Mouse (Mus musculus) midbrain, embryonic 12.5 days (tissue): ENCODE measurements around the gene Patl1. TPM values are rescaled to one million over a fixed set of nuclear protein-coding genes. Genes with fewer than 3 reads are reported as not detected.
"Not testable (repeated sequence)": the region's sequence is repeated elsewhere in the genome, so short reads cannot be mapped to it uniquely, and the experiment has no call there.

Source experiments
- ATAC-seq: fragments of 200-750 bp; cut with Nextera tagmentation; 2 replicates; pipeline ENCODE4 v1.8.0; 2017; ENCODE audit warnings: low read depth, moderate TSS enrichment, moderate library complexity; ENCODE audit not compliant: low FRiP score
- H3K27ac ChIP-seq: fragments of 300-500 bp; sonication (generic); replicated peaks from 2 replicates; pipeline ENCODE4 v1.5.1; 2016; ENCODE audit warnings: mild to moderate bottlenecking
- H3K27me3 ChIP-seq: fragments of 300-500 bp; sonication (generic); 2 replicates; pipeline ENCODE4 v1.6.1; 2016; ENCODE audit warnings: mild to moderate bottlenecking
- H3K36me3 ChIP-seq: fragments of 300-500 bp; sonication (generic); 2 replicates; pipeline ENCODE4 v1.6.1; 2016
- H3K4me1 ChIP-seq: fragments of 300-500 bp; sonication (generic); 2 replicates; pipeline ENCODE4 v1.6.1; 2016
- H3K4me2 ChIP-seq: fragments of 300-500 bp; sonication (generic); replicated peaks from 2 replicates; pipeline ENCODE4 v1.6.1; 2016; ENCODE audit warnings: mild to moderate bottlenecking, moderate library complexity
- H3K4me3 ChIP-seq: fragments of 300-500 bp; sonication (generic); 2 replicates; pipeline ENCODE4 v1.5.1; 2016; ENCODE audit warnings: mild to moderate bottlenecking
- H3K9ac ChIP-seq: fragments of 300-500 bp; sonication (generic); replicated peaks from 2 replicates; pipeline ENCODE4 v1.6.1; 2016; ENCODE audit warnings: mild to moderate bottlenecking, moderate library complexity
- H3K9me3 ChIP-seq: fragments of 300-500 bp; sonication (generic); 2 replicates; pipeline ENCODE4 v1.6.1; 2016; ENCODE audit warnings: mild to moderate bottlenecking
- WGBS: fragments of 180-500 bp; shearing (Covaris S2); methylation state at CpG from one replicate; pipeline ENCODE4 v1.1.7; 2016; 5-methylcytosine and 5-hydroxymethylcytosine counted together
- polyA plus RNA-seq: library from polyadenylated mRNA; unstranded; fragments of >200 nt; fragmentation: Nextera tagmentation; extraction: Ambion mirVana; gene quantifications from 2 replicates; pipeline ENCODE4 v1.2.1, GENCODE M21; 2016

Gene Patl1
- 24.4 and 26.0 TPM in 2 replicates for polyA plus RNA-seq

DNA sequence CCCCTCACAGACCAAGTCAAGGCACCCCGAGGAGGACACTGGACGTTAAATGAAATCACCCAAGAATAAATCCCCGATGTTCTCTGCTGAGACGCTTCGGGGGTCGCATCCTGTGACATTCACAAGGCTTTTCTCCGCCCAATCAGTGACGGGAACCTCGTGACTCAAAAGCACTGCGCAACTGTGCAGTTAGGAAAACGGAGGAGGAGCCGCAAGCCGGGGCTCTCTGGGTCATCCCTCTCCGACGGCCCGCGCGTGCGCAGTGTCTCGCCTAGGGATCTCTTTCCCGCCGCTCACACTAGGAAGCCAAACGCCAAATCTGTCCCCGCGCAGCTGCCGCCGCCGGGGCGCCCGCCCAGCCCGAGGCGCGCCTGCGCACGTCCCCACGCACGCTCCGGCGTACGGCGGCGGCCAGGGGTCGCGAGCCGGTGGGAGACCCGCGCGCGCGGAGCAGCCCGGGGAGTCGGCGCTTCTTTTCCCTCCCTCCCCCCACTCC is at the start of gene Patl1:
Patl1 (plus strand) TSS at position 363 of the 496 bp plus-strand sequence.
- H3K9me3 ChIP-seq = no peaks in the 10 kb centered on the region
- peaks cover 10% of the 10 kb centered on the region; the same call in 1 of the 2 replicates for H3K36me3 ChIP-seq
- no peaks in the 10 kb centered on the region for H3K27me3 ChIP-seq
- ATAC-seq = peak; percentile 96
- WGBS = under 1% methylated on average over 52 of the region's 53 CpGs
- H3K9ac ChIP-seq = peak within 1 kb of the TSS; percentile 87
- peak within 1 kb of the TSS; percentile 91 for H3K27ac ChIP-seq
- peaks cover 24% of the 10 kb centered on the region for H3K4me1 ChIP-seq
- H3K4me3 ChIP-seq = peak within 1 kb of the TSS; percentile 87
- peak within 1 kb of the TSS; percentile 77 for H3K4me2 ChIP-seq

GRCm38 (mm10) chr19:11867837-11868236 is 44.4 kb upstream of the Patl1 start:
- Histone ChIP-seq H3K4me1 (no peaks in the 10 kb centered on the region), H3K4me2 (no peak overlapping the region), H3K4me3 (no peak overlapping the region), H3K27me3 (no peaks in the 10 kb centered on the region), H3K36me3 (no peaks in the 10 kb centered on the region), H3K9ac (no peak overlapping the region), H3K27ac (no peak overlapping the region), H3K9me3 (no peaks in the 10 kb centered on the region)
- 75% methylated on average over 2 of the region's 2 CpGs for WGBS
- ATAC-seq = no peak

DNA sequence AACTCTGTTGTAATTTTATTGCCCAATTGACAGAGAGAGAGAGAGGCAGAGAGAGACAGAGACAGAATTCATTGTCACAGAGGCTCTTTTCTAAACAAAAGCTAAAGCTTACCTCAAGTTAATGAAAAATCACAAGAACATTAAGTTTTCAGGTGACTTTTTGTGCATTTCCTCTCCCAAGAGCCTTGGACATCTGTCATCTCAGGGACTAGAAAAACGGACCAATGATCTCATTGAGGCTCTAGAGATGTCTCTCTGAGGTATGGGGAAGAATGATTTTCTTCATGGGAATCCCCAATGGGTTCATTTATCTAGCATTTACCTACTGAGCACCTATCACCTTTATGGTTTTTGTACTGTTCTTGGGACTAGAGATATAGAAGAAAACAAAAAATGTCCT is 37.2 kb upstream of the Patl1 start, which contains the start of gene Olfr1419:
Olfr1419 (minus strand) TSS at position 101 of the 400 bp plus-strand sequence.
- no peak for ATAC-seq
- Histone ChIP-seq H3K9ac (no peak within 1 kb of the TSS), H3K27me3 (no peaks in the 10 kb centered on the region), H3K9me3 (no peaks in the 10 kb centered on the region), H3K4me2 (no peak within 1 kb of the TSS), H3K4me3 (no peak within 1 kb of the TSS), H3K27ac (no peak within 1 kb of the TSS), H3K4me1 (no peaks in the 10 kb centered on the region), H3K36me3 (no peaks in the 10 kb centered on the region)
- 44% methylated on average over 1 of the region's 1 CpGs for WGBS

DNA sequence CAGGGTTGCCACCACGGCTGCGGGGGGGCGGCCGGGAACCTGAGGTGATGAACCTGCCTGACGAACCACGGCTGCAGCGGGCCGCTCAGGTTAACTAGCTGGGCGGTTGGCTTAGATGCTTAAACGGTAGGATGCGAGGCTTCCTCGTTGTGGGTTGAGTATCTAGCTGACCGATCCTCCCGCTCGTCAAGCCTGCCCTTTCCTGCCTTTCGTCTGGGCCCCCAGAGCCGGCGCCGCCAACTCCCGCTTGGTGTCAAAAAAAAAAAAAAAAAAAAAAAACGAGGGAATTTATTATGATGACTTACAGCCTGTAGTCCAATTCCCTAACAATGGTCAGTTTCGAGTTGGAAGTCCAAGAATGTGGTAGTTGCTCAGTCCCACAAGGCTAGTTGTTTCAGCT is 33.8 kb upstream of the Patl1 start:
- not testable (repeated sequence) for ATAC-seq, H3K4me3 ChIP-seq, H3K27me3 ChIP-seq, H3K27ac ChIP-seq, H3K4me2 ChIP-seq, H3K36me3 ChIP-seq, H3K4me1 ChIP-seq, H3K9me3 ChIP-seq, H3K9ac ChIP-seq
- 64% methylated on average over 22 of the region's 22 CpGs for WGBS

GRCm38 (mm10) chr19:11886265-11886664 is 25.9 kb upstream of the Patl1 start, which contains the start of gene Olfr1420:
TSS of gene Olfr1420 (plus strand) at chr19:11886565.
- Histone ChIP-seq H3K27me3 (no peaks in the 10 kb centered on the region), H3K4me1 (no peaks in the 10 kb centered on the region), H3K4me3 (no peak within 1 kb of the TSS), H3K9ac (no peak within 1 kb of the TSS), H3K4me2 (no peak within 1 kb of the TSS), H3K36me3 (no peaks in the 10 kb centered on the region), H3K9me3 (no peaks in the 10 kb centered on the region), H3K27ac (no peak within 1 kb of the TSS)
- no peak for ATAC-seq
- WGBS = 39% methylated on average over 1 of the region's 1 CpGs

DNA sequence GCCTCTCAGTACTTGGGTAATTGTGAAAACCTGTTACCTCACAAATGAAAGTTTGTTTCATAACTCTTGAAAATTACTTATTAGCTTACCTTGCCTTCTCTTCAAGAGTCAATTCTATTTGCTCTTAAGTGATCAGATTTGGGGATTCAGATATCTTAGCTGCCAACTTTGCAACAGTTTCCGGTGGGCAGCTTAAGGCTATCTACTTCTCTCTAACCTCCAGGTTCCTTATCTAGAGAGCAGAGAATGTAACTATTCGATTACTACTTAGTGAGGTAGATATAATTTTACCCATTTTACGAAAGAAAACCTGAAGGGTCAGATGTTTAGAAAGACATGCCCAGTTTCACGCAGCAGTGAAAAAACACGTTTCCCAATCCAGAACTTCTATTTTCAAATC is 1.2 kb upstream of the Patl1 start:
- no peak overlapping the region for H3K9ac ChIP-seq
- peak overlapping the region; percentile 87 for H3K4me3 ChIP-seq
- H3K4me2 ChIP-seq = peak overlapping the region; percentile 77
- ATAC-seq = no peak
- H3K27me3 ChIP-seq = no peaks in the 10 kb centered on the region
- H3K36me3 ChIP-seq = peaks cover 10% of the 10 kb centered on the region; the same call in 1 of the 2 replicates
- 92% methylated on average over 5 of the region's 5 CpGs for WGBS
- peaks cover 24% of the 10 kb centered on the region for H3K4me1 ChIP-seq
- no peaks in the 10 kb centered on the region for H3K9me3 ChIP-seq
- no peak overlapping the region for H3K27ac ChIP-seq

GRCm38 (mm10) chr19:11911603-11912002 is 596 bp upstream of the Patl1 start:
- Histone ChIP-seq H3K4me1 (peaks cover 24% of the 10 kb centered on the region), H3K36me3 (peaks cover 10% of the 10 kb centered on the region; the same call in 1 of the 2 replicates), H3K4me2 (peak overlapping the region; percentile 77), H3K27me3 (no peaks in the 10 kb centered on the region), H3K4me3 (peak overlapping the region; percentile 87), H3K9me3 (no peaks in the 10 kb centered on the region), H3K27ac (peak overlapping the region; percentile 91), H3K9ac (peak overlapping the region; percentile 52)
- ATAC-seq = peak; percentile 31
- WGBS = 5% methylated on average over 17 of the region's 17 CpGs

DNA sequence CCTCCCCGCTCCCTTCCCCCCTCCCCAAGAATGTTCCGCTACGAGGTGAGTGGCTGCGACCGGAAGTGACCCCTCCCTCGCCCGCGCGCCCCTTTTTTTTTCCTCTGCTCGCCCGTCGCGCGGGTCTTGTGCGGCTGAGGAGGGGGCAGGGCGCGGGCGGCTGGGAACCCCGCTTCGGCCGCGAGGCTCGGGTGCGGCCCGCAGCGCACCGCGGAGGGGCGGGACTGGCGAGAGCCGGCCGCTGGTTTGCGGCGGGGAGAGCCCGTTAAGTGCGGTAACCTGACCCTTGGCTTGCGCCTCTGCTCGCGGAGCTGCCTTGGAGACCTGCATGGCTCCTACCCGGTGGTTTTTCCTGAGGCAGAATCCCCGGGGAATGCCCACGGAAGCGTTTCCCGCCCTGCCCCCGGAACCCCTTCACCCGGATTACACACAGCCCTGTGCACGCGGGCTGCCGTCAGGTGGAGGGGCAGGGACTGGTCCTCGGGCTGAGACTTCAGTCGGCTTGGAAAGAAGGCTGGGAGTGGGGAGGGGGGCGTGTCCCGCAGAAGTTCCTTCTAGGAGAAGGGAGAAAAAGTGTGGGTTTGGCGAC is 428 bp downstream of the Patl1 start:
- H3K9ac ChIP-seq = peak overlapping the region; percentile 87
- H3K9me3 ChIP-seq = no peaks in the 10 kb centered on the region
- H3K4me3 ChIP-seq = peak overlapping the region; percentile 87
- H3K27me3 ChIP-seq = no peaks in the 10 kb centered on the region
- H3K27ac ChIP-seq = peak overlapping the region; percentile 91
- H3K36me3 ChIP-seq = peaks cover 10% of the 10 kb centered on the region; the same call in 1 of the 2 replicates
- ATAC-seq = peak; percentile 79
- peak overlapping the region; percentile 77 for H3K4me2 ChIP-seq
- peaks cover 24% of the 10 kb centered on the region for H3K4me1 ChIP-seq
- WGBS = under 1% methylated on average over 27 of the region's 54 CpGs

DNA sequence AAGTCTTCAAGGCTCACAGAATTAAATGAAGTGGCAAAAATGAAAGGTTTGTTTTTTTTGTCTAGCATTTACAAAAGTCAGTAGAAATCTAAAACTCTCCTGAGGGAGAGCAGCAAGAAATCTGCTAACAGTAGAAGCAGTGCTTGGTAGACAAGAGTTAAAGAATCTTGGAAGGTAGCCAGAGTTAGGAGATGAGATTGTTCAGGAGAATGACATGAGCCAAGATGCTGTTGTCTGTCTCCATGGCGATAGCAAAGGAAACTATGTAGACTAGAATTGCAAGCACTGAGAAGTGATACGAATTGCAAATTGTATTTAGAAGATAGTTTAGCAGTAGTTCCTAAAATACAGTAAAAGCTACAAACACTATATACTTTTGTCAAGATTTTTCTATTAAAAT is 3.6 kb downstream of the Patl1 start:
- peaks cover 24% of the 10 kb centered on the region for H3K4me1 ChIP-seq
- no peaks in the 10 kb centered on the region for H3K27me3 ChIP-seq
- ATAC-seq = no peak
- H3K9me3 ChIP-seq = no peaks in the 10 kb centered on the region
- H3K4me3 ChIP-seq = no peak overlapping the region
- H3K27ac ChIP-seq = no peak overlapping the region
- no peak overlapping the region for H3K9ac ChIP-seq
- peaks cover 20% of the 10 kb centered on the region for H3K36me3 ChIP-seq
- WGBS = 39% methylated on average over 2 of the region's 2 CpGs
- no peak overlapping the region for H3K4me2 ChIP-seq

DNA sequence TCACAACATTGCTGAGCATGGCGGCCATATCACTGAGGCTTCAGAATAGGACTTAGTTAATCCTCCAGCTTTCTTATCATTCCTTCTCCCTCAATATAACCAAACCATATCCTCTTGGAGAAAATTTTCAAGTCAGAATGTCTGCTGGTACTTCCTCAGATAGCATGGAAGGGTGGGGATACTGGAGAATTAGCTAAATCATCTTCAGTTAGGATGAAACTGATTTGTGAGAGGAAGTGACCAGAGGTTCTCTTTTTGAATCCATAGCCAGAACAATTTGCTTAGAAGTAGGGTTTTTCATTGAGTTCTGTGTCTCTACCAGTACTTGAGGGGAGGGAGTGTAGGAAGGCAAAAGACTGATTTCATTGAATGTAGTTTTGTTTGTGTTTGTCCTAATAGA is 9.9 kb downstream of the Patl1 start:
- no peaks in the 10 kb centered on the region for H3K4me1 ChIP-seq
- no peaks in the 10 kb centered on the region for H3K27me3 ChIP-seq
- ATAC-seq = no peak
- H3K9ac ChIP-seq = no peak overlapping the region
- H3K4me3 ChIP-seq = no peak overlapping the region
- H3K27ac ChIP-seq = no peak overlapping the region
- peaks cover 68% of the 10 kb centered on the region for H3K36me3 ChIP-seq
- H3K4me2 ChIP-seq = no peak overlapping the region
- no peaks in the 10 kb centered on the region for H3K9me3 ChIP-seq
- 88% methylated on average over 1 of the region's 1 CpGs for WGBS

DNA sequence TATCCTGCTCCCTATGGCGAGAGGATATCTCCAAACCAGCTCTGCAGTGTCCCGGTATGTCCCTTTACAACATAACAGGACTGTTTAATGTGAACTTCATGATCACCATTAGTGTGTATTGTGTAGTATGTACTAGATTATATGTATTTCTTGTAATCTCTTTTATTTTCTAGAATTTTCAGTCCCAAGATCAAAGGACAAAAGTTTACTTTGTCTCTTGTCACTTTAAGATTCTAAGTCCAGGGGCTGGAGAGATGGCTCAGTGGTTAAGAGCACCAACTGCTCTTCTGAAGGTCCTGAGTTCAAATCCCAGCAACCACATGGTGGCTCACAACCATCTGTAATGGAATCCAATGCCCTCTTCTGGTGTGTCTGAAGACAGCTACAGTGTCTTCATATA is 10.3 kb downstream of the Patl1 start:
- peaks cover 72% of the 10 kb centered on the region for H3K36me3 ChIP-seq
- not testable (repeated sequence) for ATAC-seq, H3K4me3 ChIP-seq, H3K9ac ChIP-seq, H3K27me3 ChIP-seq, H3K9me3 ChIP-seq, H3K4me1 ChIP-seq, H3K4me2 ChIP-seq, H3K27ac ChIP-seq
- WGBS = 95% methylated on average over 2 of the region's 2 CpGs

- Histone ChIP-seq H3K9ac (no peak overlapping the region), H3K4me1 (no peaks in the 10 kb centered on the region), H3K36me3 (peaks cover 91% of the 10 kb centered on the region), H3K4me2 (no peak overlapping the region), H3K4me3 (no peak overlapping the region), H3K9me3 (no peaks in the 10 kb centered on the region), H3K27ac (no peak overlapping the region), H3K27me3 (no peaks in the 10 kb centered on the region)
- no peak for ATAC-seq
- WGBS = 91% methylated on average over 2 of the region's 2 CpGs
Observed at GRCm38 (mm10) chr19:11926380-11926779, 14.2 kb downstream of the Patl1 start.
